ENCODE assay signal across 15 mouse cellular contexts in the genomic region with DNA sequence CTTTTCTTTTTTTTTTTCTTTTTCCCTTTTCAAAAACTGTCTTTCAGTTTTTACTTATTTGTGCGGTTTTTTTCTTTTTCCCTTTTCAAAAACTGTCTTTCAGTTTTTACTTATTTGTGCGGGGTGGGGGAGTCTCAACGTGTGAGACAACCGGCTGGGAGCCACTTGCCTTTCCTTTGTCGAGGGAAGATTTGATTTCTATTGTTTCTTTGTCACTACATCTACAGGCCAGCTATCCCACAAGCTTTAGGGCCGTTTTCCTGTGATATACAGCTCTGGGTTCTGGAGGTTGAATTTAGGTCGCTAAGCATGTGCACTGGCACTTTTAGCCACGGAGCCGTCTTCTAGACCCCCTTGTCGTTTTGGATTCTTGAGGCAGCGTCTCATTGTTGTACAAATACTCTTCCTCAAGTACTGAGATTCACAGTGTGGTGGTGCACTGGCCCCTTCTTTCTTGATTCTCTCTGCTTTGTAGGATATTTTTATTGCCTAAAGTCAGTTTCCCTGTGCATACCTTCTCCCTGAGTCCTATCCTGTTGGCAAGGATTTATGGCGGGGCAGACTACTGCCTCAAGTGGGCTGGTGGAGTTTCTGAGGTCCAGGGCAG. TPM values are rescaled to one million over a fixed set of nuclear protein-coding genes. Genes with fewer than 3 reads are reported as not detected.
DNase-seq lines count a peak whose midpoint lies in the region; ATAC-seq lines count a peak whose summit lies in the region.
"Had no signal": no experiment of that assay in that cellular context is flagged by ENCODE, and none has a peak within 500 bp of the region (broad histone marks: within the 10 kb centered on the region; RNA-seq: fewer than 3 reads in every experiment).

No protein-coding gene starts in this region.

- no peaks in the 10 kb centered on the region for H3K9me3 ChIP-seq in heart, embryonic 16.5 days (replicated peaks; ENCODE audit: control insufficient read depth, low read length)
- no peaks in the 10 kb centered on the region for H3K9me3 ChIP-seq in midbrain, embryonic 13.5 days
- H3K9me3 ChIP-seq in midbrain, embryonic 15.5 days = no peaks in the 10 kb centered on the region
- no peaks in the 10 kb centered on the region for H3K9me3 ChIP-seq in embryonic facial prominence, embryonic 13.5 days
- no peaks in the 10 kb centered on the region for H3K9me3 ChIP-seq in neural tube, embryonic 12.5 days
- H3K9me3 ChIP-seq: liver, embryonic 13.5 days; stomach, embryonic 15.5 days had no signal

- intact Hi-C loops in heart, postnatal 36 days (cut with DNase I) = no loop called here

- no peak for DNase-seq in heart, postnatal 36 days
- DNase-seq in thymus, postnatal 10 days (ENCODE audit: low spot score in 2 of 2) = no peak
- DNase-seq: gastrocnemius, postnatal 36 days; liver, embryonic 13.5 days; lung, postnatal 36 days had no signal

- ATAC-seq in heart, embryonic 16.5 days (replicated peaks; ENCODE audit: extremely low read depth, insufficient read depth, low FRiP score) = no peak
- no peak for ATAC-seq in midbrain, embryonic 13.5 days
- no peak for ATAC-seq in midbrain, embryonic 15.5 days (replicated peaks)
- ATAC-seq in embryonic facial prominence, embryonic 13.5 days (ENCODE audit: insufficient number of reproducible peaks, insufficient read depth, low FRiP score, low TSS enrichment, low read depth) = no peak
- no peak for ATAC-seq in neural tube, embryonic 12.5 days (ENCODE audit: low FRiP score, low read depth)
- no peak for ATAC-seq in megakaryocyte-erythroid progenitor cell, adult 5-6 weeks (replicated peaks; ENCODE audit: low FRiP score, low TSS enrichment, poor library complexity, severe bottlenecking)
- ATAC-seq: activated CD4-positive, CD25-positive, alpha-beta regulatory T cell, adult 4 months; forebrain, embryonic 16.5 days had no signal

- no peaks in the 10 kb centered on the region for H3K27me3 ChIP-seq in heart, embryonic 16.5 days (ENCODE audit: control insufficient read depth, insufficient read depth, low read length)
- H3K27me3 ChIP-seq in midbrain, embryonic 13.5 days = peaks cover 8% of the 10 kb centered on the region; the same call in 1 of the 2 replicates
- no peaks in the 10 kb centered on the region for H3K27me3 ChIP-seq in midbrain, embryonic 15.5 days (replicated peaks)
- H3K27me3 ChIP-seq in embryonic facial prominence, embryonic 13.5 days = no peaks in the 10 kb centered on the region
- H3K27me3 ChIP-seq in neural tube, embryonic 12.5 days (replicated peaks) = 0 out of 2 replicates have a peak, but pooled peaks cover 3% of the 10 kb centered on the region
- H3K27me3 ChIP-seq: stomach, embryonic 15.5 days had no signal

- peak overlapping the region; percentile 52 for H3K4me2 ChIP-seq in heart, embryonic 16.5 days (ENCODE audit: low read depth, low read length)
- H3K4me2 ChIP-seq in midbrain, embryonic 13.5 days (replicated peaks) = 0 out of 2 replicates have a peak overlapping the region, but pooled peaks have one; percentile 12
- no peak overlapping the region for H3K4me2 ChIP-seq in midbrain, embryonic 15.5 days
- H3K4me2 ChIP-seq in embryonic facial prominence, embryonic 13.5 days = peak overlapping the region; percentile 38
- H3K4me2 ChIP-seq in neural tube, embryonic 12.5 days (replicated peaks) = peak overlapping the region; percentile 35; the same call in 1 of the 2 replicates
- H3K4me2 ChIP-seq: liver, embryonic 13.5 days; stomach, embryonic 15.5 days had no signal

- no peaks in the 10 kb centered on the region for H3K36me3 ChIP-seq in heart, embryonic 16.5 days (ENCODE audit: control insufficient read depth, insufficient read depth)
- no peaks in the 10 kb centered on the region for H3K36me3 ChIP-seq in midbrain, embryonic 13.5 days
- no peaks in the 10 kb centered on the region for H3K36me3 ChIP-seq in midbrain, embryonic 15.5 days (replicated peaks)
- H3K36me3 ChIP-seq in embryonic facial prominence, embryonic 13.5 days = no peaks in the 10 kb centered on the region
- H3K36me3 ChIP-seq in neural tube, embryonic 12.5 days = no peaks in the 10 kb centered on the region
- H3K36me3 ChIP-seq: liver, embryonic 13.5 days; stomach, embryonic 15.5 days had no signal

- no peak overlapping the region for H3K4me3 ChIP-seq in heart, embryonic 16.5 days (ENCODE audit: low read length)
- H3K4me3 ChIP-seq in midbrain, embryonic 13.5 days (replicated peaks) = no peak overlapping the region
- H3K4me3 ChIP-seq in midbrain, embryonic 15.5 days = no peak overlapping the region
- no peak overlapping the region for H3K4me3 ChIP-seq in embryonic facial prominence, embryonic 13.5 days
- no peak overlapping the region for H3K4me3 ChIP-seq in neural tube, embryonic 12.5 days
- H3K4me3 ChIP-seq: liver, embryonic 13.5 days; stomach, embryonic 15.5 days had no signal

- H3K9ac ChIP-seq in heart, embryonic 16.5 days (ENCODE audit: low read length) = peak overlapping the region; percentile 39
- H3K9ac ChIP-seq in midbrain, embryonic 13.5 days (replicated peaks) = no peak overlapping the region
- H3K9ac ChIP-seq in midbrain, embryonic 15.5 days = no peak overlapping the region
- H3K9ac ChIP-seq in embryonic facial prominence, embryonic 13.5 days = no peak overlapping the region
- H3K9ac ChIP-seq in neural tube, embryonic 12.5 days = no peak overlapping the region
- H3K9ac ChIP-seq: liver, embryonic 13.5 days; stomach, embryonic 15.5 days had no signal

- peaks cover 60% of the 10 kb centered on the region for H3K4me1 ChIP-seq in heart, embryonic 16.5 days (ENCODE audit: control insufficient read depth, insufficient read depth, low read length)
- peaks cover 12% of the 10 kb centered on the region for H3K4me1 ChIP-seq in midbrain, embryonic 13.5 days (replicated peaks)
- no peaks in the 10 kb centered on the region for H3K4me1 ChIP-seq in midbrain, embryonic 15.5 days
- peaks cover 18% of the 10 kb centered on the region for H3K4me1 ChIP-seq in embryonic facial prominence, embryonic 13.5 days
- H3K4me1 ChIP-seq in neural tube, embryonic 12.5 days = peaks cover 7% of the 10 kb centered on the region; the same call in 1 of the 2 replicates
- H3K4me1 ChIP-seq: stomach, embryonic 15.5 days had no signal

- WGBS in heart, embryonic 16.5 days = 18% methylated on average over 12 of the region's 12 CpGs
- WGBS in midbrain, embryonic 13.5 days = 7% methylated on average over 12 of the region's 12 CpGs
- 10% methylated on average over 12 of the region's 12 CpGs for WGBS in midbrain, embryonic 15.5 days
- WGBS in embryonic facial prominence, embryonic 13.5 days = 20% methylated on average over 12 of the region's 12 CpGs
- 3% methylated on average over 12 of the region's 12 CpGs for WGBS in neural tube, embryonic 12.5 days

- H3K27ac ChIP-seq in heart, embryonic 16.5 days (ENCODE audit: low read length) = peak overlapping the region; percentile 58
- no peak overlapping the region for H3K27ac ChIP-seq in midbrain, embryonic 13.5 days
- H3K27ac ChIP-seq in midbrain, embryonic 15.5 days = no peak overlapping the region
- no peak overlapping the region for H3K27ac ChIP-seq in embryonic facial prominence, embryonic 13.5 days
- no peak overlapping the region for H3K27ac ChIP-seq in neural tube, embryonic 12.5 days
- H3K27ac ChIP-seq: liver, embryonic 13.5 days; stomach, embryonic 15.5 days had no signal

RNA-seq across cellular contexts. Expression of a gene that starts 12.1 kb away (rescaled TPM):
- polyA plus RNA-seq in heart, embryonic 16.5 days (2015; fragmentation: Nextera tagmentation; extraction: Ambion mirVana) = 105 and 108 TPM in 2 replicates
- total RNA-seq in heart, postnatal 36 days (2021) = 10 to 100 TPM; 35.7 to 37.9 TPM
- 4.5 and 4.9 TPM in 2 replicates for polyA plus RNA-seq in midbrain, embryonic 13.5 days (2015; fragmentation: Nextera tagmentation; extraction: Ambion mirVana)
- polyA plus RNA-seq in midbrain, embryonic 15.5 days (2015; fragmentation: Nextera tagmentation; extraction: Ambion mirVana) = 3.6 and 3.8 TPM in 2 replicates
- 10.5 and 11.9 TPM in 2 replicates for polyA plus RNA-seq in embryonic facial prominence, embryonic 13.5 days (2015; fragmentation: Nextera tagmentation; extraction: Ambion mirVana)
- 10.2 and 10.3 TPM in 2 replicates for polyA plus RNA-seq in neural tube, embryonic 12.5 days (2016; fragmentation: Nextera tagmentation; extraction: Ambion mirVana)
- total RNA-seq in megakaryocyte-erythroid progenitor cell, adult 5-6 weeks (2014; fragmentation: Nextera tagmentation) = 1.9 TPM in 1 of 2 replicates, not detected in the other
- 2.5 and 2.8 TPM in 2 replicates for total RNA-seq in megakaryocyte-erythroid progenitor cell, adult 5-6 weeks (2017)

RNA-seq across cellular contexts. Expression of a gene that starts 26.3 kb away (rescaled TPM):
- polyA plus RNA-seq in heart, embryonic 16.5 days (2015; fragmentation: Nextera tagmentation; extraction: Ambion mirVana) = 299 and 313 TPM in 2 replicates
- total RNA-seq in heart, postnatal 36 days (2021) = 100 to 1,000 TPM; 225 to 237 TPM
- polyA plus RNA-seq in midbrain, embryonic 13.5 days (2015; fragmentation: Nextera tagmentation; extraction: Ambion mirVana) = 333 and 366 TPM in 2 replicates
- polyA plus RNA-seq in midbrain, embryonic 15.5 days (2015; fragmentation: Nextera tagmentation; extraction: Ambion mirVana) = 401 and 421 TPM in 2 replicates
- 295 and 315 TPM in 2 replicates for polyA plus RNA-seq in embryonic facial prominence, embryonic 13.5 days (2015; fragmentation: Nextera tagmentation; extraction: Ambion mirVana)
- polyA plus RNA-seq in neural tube, embryonic 12.5 days (2016; fragmentation: Nextera tagmentation; extraction: Ambion mirVana) = 331 and 337 TPM in 2 replicates
- total RNA-seq in megakaryocyte-erythroid progenitor cell, adult 5-6 weeks (2014; fragmentation: Nextera tagmentation) = 22.1 and 23.4 TPM in 2 replicates
- total RNA-seq in megakaryocyte-erythroid progenitor cell, adult 5-6 weeks (2017) = 34.7 and 36.1 TPM in 2 replicates

RNA-seq across cellular contexts. Expression of a gene that starts 54.6 kb away (rescaled TPM):
- 11.9 and 13.9 TPM in 2 replicates for polyA plus RNA-seq in heart, embryonic 16.5 days (2015; fragmentation: Nextera tagmentation; extraction: Ambion mirVana)
- total RNA-seq in heart, postnatal 36 days (2021) = under 1 TPM; 0.30 to 0.61 TPM
- 8.4 and 9.7 TPM in 2 replicates for polyA plus RNA-seq in midbrain, embryonic 13.5 days (2015; fragmentation: Nextera tagmentation; extraction: Ambion mirVana)
- 2.3 and 2.7 TPM in 2 replicates for polyA plus RNA-seq in midbrain, embryonic 15.5 days (2015; fragmentation: Nextera tagmentation; extraction: Ambion mirVana)
- 15.4 and 18.4 TPM in 2 replicates for polyA plus RNA-seq in embryonic facial prominence, embryonic 13.5 days (2015; fragmentation: Nextera tagmentation; extraction: Ambion mirVana)
- 14.7 and 15.8 TPM in 2 replicates for polyA plus RNA-seq in neural tube, embryonic 12.5 days (2016; fragmentation: Nextera tagmentation; extraction: Ambion mirVana)
- 5.0 and 14.3 TPM in 2 replicates for total RNA-seq in megakaryocyte-erythroid progenitor cell, adult 5-6 weeks (2014; fragmentation: Nextera tagmentation)
- 6.5 and 6.6 TPM in 2 replicates for total RNA-seq in megakaryocyte-erythroid progenitor cell, adult 5-6 weeks (2017)
- total RNA-seq: neutrophil, adult 5-6 weeks had no signal
